Mouse (Mus musculus): ENCODE data around the gene Gabbr2. TPM values are rescaled to one million over a fixed set of nuclear protein-coding genes. Genes with fewer than 3 reads are reported as not detected.

Gabbr2 gene
- polyA plus RNA-seq, 1 experiment from 2014 or later: 0.14 TPM

DNA sequence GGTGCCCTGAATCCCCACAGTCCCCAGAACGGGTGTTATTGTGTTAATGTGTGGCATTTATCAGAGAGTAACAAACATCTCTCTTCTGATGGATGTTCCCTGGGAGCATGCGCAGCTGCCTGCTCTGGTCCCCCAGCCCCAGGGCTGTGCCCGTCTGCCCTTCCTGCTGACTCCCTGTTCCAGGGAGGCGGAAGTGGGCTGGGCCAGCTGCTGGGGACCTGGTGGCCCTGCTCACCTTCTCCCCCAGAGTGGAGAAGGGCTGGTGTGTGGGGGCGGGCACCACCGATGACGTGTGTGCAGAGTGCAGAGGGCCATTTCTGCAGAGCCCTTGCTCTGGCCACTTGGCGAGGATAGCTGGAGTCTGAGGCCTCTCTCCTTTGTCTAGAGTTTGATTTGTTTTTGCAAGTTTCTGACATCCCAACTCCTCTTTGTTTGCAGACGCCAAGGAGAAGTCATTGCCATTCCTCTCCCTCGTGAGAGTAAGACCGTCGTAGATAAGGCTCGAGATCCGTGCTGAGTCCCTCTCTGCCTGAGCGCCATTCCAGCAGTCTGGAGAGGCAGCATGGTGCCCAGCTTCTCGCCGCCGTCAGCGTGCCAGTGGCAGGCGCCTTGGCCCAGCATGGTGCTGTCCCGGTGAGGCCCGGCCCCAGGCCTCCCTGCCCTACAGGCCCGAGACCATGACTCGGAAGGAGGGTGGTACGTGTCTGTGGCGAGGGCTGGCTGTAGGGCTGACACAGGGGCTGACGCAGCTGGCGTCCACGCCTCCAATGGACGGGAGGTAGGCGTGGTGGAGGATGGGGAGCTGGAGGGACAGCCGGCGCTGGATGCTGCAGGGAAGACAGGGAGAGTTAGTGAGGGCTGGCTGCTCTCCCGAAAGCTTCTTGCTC lies 327.3 kb downstream of the Gabbr2 start:
- TF ChIP-seq CTCF (IDR thresholded peaks at IDR 0.05; ENCODE audit: low read depth): no peak

DNA sequence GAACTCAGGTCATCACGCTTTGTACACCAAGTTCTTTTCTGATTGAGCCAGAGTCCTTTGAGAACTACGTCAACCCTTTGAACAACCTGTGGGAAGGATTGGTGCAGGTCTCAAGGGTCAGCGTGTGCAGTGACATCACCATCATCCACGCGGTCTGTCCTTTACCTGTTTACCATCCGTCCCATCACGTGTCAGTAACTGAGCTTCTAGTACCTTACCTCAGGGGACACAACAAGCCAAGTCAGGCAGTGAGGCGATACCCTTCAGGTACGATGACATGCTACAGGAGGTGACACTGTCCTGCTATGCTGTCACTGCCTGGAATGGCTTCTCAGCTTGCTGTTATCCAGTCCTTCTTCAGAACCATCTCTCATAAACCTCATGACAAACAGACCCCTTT lies 330.2 kb downstream of the Gabbr2 start:
- peak; percentile 66 for ATAC-seq
- Histone ChIP-seq H3K4me3 (ENCODE audit: low read depth, low read length) (no peak overlapping the region), H3K27me3 (replicated peaks; ENCODE audit: control insufficient read depth, insufficient read depth, low read length) (no peaks in the 10 kb centered on the region), H3K4me1 (replicated peaks; ENCODE audit: control insufficient read depth, insufficient read depth, low read length) (peaks cover 10% of the 10 kb centered on the region), H3K36me3 (ENCODE audit: control insufficient read depth, insufficient read depth) (no peaks in the 10 kb centered on the region), H3K27ac (ENCODE audit: low read depth, low read length) (no peak overlapping the region), H3K9me3 (ENCODE audit: control insufficient read depth) (no peaks in the 10 kb centered on the region), H3K4me2 (replicated peaks; ENCODE audit: low read depth) (no peak overlapping the region), H3K9ac (ENCODE audit: low read depth, low read length) (no peak overlapping the region)
- WGBS: 55% methylated on average over 9 of the region's 9 CpGs
- no peak for TF ChIP-seq CTCF (IDR thresholded peaks at IDR 0.05; ENCODE audit: low read depth)

More for the DNA sequence above, 327.3 kb downstream of the Gabbr2 start:
- Histone ChIP-seq H3K4me2 (replicated peaks; ENCODE audit: low read depth) (peak overlapping the region; percentile 82), H3K9me3 (ENCODE audit: control insufficient read depth) (no peaks in the 10 kb centered on the region), H3K27ac (ENCODE audit: low read depth, low read length) (no peak overlapping the region), H3K4me3 (ENCODE audit: low read depth, low read length) (peak overlapping the region; percentile 38), H3K4me1 (replicated peaks; ENCODE audit: control insufficient read depth, insufficient read depth, low read length) (peaks cover 10% of the 10 kb centered on the region), H3K36me3 (ENCODE audit: control insufficient read depth, insufficient read depth) (no peaks in the 10 kb centered on the region), H3K27me3 (replicated peaks; ENCODE audit: control insufficient read depth, insufficient read depth, low read length) (no peaks in the 10 kb centered on the region), H3K9ac (ENCODE audit: low read depth, low read length) (peak overlapping the region; percentile 37; the same call in 1 of the 2 replicates)
- whole genome bisulfite sequencing: 3% methylated on average over 34 of the region's 34 CpGs
- ATAC-seq: peak; percentile 67

- Histone ChIP-seq H3K4me3 (ENCODE audit: low read depth, low read length) (no peak overlapping the region), H3K9me3 (ENCODE audit: control insufficient read depth) (no peaks in the 10 kb centered on the region), H3K4me1 (replicated peaks; ENCODE audit: control insufficient read depth, insufficient read depth, low read length) (peaks cover 2% of the 10 kb centered on the region), H3K27me3 (replicated peaks; ENCODE audit: control insufficient read depth, insufficient read depth, low read length) (no peaks in the 10 kb centered on the region), H3K36me3 (ENCODE audit: control insufficient read depth, insufficient read depth) (no peaks in the 10 kb centered on the region), H3K27ac (ENCODE audit: low read depth, low read length) (no peak overlapping the region), H3K9ac (ENCODE audit: low read depth, low read length) (no peak overlapping the region), H3K4me2 (replicated peaks; ENCODE audit: low read depth) (no peak overlapping the region)
- WGBS: 74% methylated on average over 5 of the region's 5 CpGs
- no peak for ATAC-seq
- TF ChIP-seq CTCF (IDR thresholded peaks at IDR 0.05; ENCODE audit: low read depth): no peak
These were observed 332.7 kb downstream of the Gabbr2 start for GRCm38 (mm10) chr4:46658946-46659345.

GRCm38 (mm10) chr4:46657116-46657515 lies 334.6 kb downstream of the Gabbr2 start:
- Histone ChIP-seq H3K27ac (ENCODE audit: low read depth, low read length) (no peak overlapping the region), H3K36me3 (ENCODE audit: control insufficient read depth, insufficient read depth) (no peaks in the 10 kb centered on the region), H3K4me1 (replicated peaks; ENCODE audit: control insufficient read depth, insufficient read depth, low read length) (no peaks in the 10 kb centered on the region), H3K4me2 (replicated peaks; ENCODE audit: low read depth) (no peak overlapping the region), H3K27me3 (replicated peaks; ENCODE audit: control insufficient read depth, insufficient read depth, low read length) (0 out of 2 replicates have a peak, but pooled peaks cover 4% of the 10 kb centered on the region), H3K9ac (ENCODE audit: low read depth, low read length) (no peak overlapping the region), H3K9me3 (ENCODE audit: control insufficient read depth) (no peaks in the 10 kb centered on the region), H3K4me3 (ENCODE audit: low read depth, low read length) (no peak overlapping the region)
- WGBS: 8% methylated on average over 5 of the region's 5 CpGs
- TF ChIP-seq CTCF (IDR thresholded peaks at IDR 0.05; ENCODE audit: low read depth): peak; percentile 88
- no peak for ATAC-seq

DNA sequence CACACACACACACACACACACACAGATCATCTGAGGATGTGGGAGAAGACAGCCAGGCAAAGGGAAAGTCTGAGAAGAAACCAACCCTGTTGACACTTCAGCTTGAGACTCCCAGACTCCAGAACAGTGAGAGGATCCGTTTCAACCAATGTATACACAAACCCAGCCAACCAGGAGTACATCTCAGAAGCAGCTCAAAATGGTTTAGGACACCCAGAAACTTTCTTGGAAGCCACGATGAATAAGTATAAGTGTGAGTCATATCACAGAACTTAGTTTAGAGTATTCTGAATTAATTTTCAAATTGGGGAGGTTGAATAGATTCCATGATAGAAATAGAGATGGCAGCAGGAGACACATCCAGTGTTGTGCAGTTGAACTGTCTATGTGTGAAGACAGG lies 335.7 kb downstream of the Gabbr2 start:
- H3K27me3 ChIP-seq (replicated peaks; ENCODE audit: control insufficient read depth, insufficient read depth, low read length): 0 out of 2 replicates have a peak, but pooled peaks cover 4% of the 10 kb centered on the region
- H3K36me3 ChIP-seq (ENCODE audit: control insufficient read depth, insufficient read depth): no peaks in the 10 kb centered on the region
- H3K9ac ChIP-seq (ENCODE audit: low read depth, low read length): no peak overlapping the region
- H3K27ac ChIP-seq (ENCODE audit: low read depth, low read length): no peak overlapping the region
- no peak for TF ChIP-seq CTCF (IDR thresholded peaks at IDR 0.05; ENCODE audit: low read depth)
- WGBS: 59% methylated on average over 2 of the region's 2 CpGs
- H3K4me1 ChIP-seq (replicated peaks; ENCODE audit: control insufficient read depth, insufficient read depth, low read length): peaks cover 2% of the 10 kb centered on the region; the same call in 1 of the 2 replicates
- no peak overlapping the region for H3K4me3 ChIP-seq (ENCODE audit: low read depth, low read length)
- no peak overlapping the region for H3K4me2 ChIP-seq (replicated peaks; ENCODE audit: low read depth)
- ATAC-seq: no peak
- H3K9me3 ChIP-seq (ENCODE audit: control insufficient read depth): no peaks in the 10 kb centered on the region

- 30% methylated on average over 1 of the region's 1 CpGs for WGBS
- Histone ChIP-seq H3K27me3 (replicated peaks; ENCODE audit: control insufficient read depth, insufficient read depth, low read length) (0 out of 2 replicates have a peak, but pooled peaks cover 4% of the 10 kb centered on the region), H3K4me1 (replicated peaks; ENCODE audit: control insufficient read depth, insufficient read depth, low read length) (peaks cover 6% of the 10 kb centered on the region; the same call in 1 of the 2 replicates), H3K4me3 (ENCODE audit: low read depth, low read length) (no peak overlapping the region), H3K9me3 (ENCODE audit: control insufficient read depth) (no peaks in the 10 kb centered on the region), H3K27ac (ENCODE audit: low read depth, low read length) (no peak overlapping the region), H3K4me2 (replicated peaks; ENCODE audit: low read depth) (no peak overlapping the region), H3K36me3 (ENCODE audit: control insufficient read depth, insufficient read depth) (no peaks in the 10 kb centered on the region), H3K9ac (ENCODE audit: low read depth, low read length) (no peak overlapping the region)
- TF ChIP-seq CTCF (IDR thresholded peaks at IDR 0.05; ENCODE audit: low read depth): no peak
- ATAC-seq: peak; percentile 64
These were observed 336.4 kb downstream of the Gabbr2 start for GRCm38 (mm10) chr4:46655298-46655697.
